Mouse (Mus musculus) cerebellum, adult 2 months (tissue): Measurements from ENCODE around the gene Bcl9l.

Source experiments
- CTCF ChIP-seq: fragments of 200-500 bp; IDR thresholded peaks from 2 replicates; pipeline ENCODE4 v1.5.1; 2011; ENCODE audit warnings: low read depth, mild to moderate bottlenecking, control low read depth, low read length, moderate library complexity, borderline replicate concordance; ENCODE audit not compliant: insufficient read depth
- POLR2A ChIP-seq: fragments of 200-500 bp; IDR thresholded peaks from 2 replicates; pipeline ENCODE4 v1.6.1; 2011; ENCODE audit warnings: low read length, control low read depth, borderline replicate concordance; ENCODE audit not compliant: insufficient read depth

GRCm38 (mm10) chr9:44548412-44549152 is 66.0 kb downstream of the Bcl9l start:
- TF ChIP-seq POLR2A, result no peak
- TF ChIP-seq CTCF, result no peak
